Mouse (Mus musculus): ENCODE results near the gene Kif7.

Gene Kif7

GRCm38 (mm10) chr7:79715187-79715981 lies at the start of gene Kif7:
TSS of gene Kif7 (minus strand) at chr7:79715720.
- DNase-seq (ENCODE audit: low read depth, low spot score), result peak; percentile 88

- DNase-seq (ENCODE audit: low read depth, low spot score), result no peak
These were observed 46.6 kb upstream of the Kif7 start for GRCm38 (mm10) chr7:79762106-79762505.

- DNase-seq (ENCODE audit: low read depth, low spot score), result no peak
These were observed 45.8 kb upstream of the Kif7 start for GRCm38 (mm10) chr7:79761124-79761876.

- DNase-seq (ENCODE audit: low read depth, low spot score), result no peak
These were observed 44.2 kb upstream of the Kif7 start for GRCm38 (mm10) chr7:79759766-79760165.

- no peak for DNase-seq (ENCODE audit: low read depth, low spot score)
These were observed 42.7 kb upstream of the Kif7 start for GRCm38 (mm10) chr7:79758176-79758575.

GRCm38 (mm10) chr7:79756334-79756733 lies 40.8 kb upstream of the Kif7 start:
- DNase-seq (ENCODE audit: low read depth, low spot score), result no peak

- DNase-seq (ENCODE audit: low read depth, low spot score), result no peak
These were observed 34.0 kb upstream of the Kif7 start for GRCm38 (mm10) chr7:79749511-79749910.

GRCm38 (mm10) chr7:79747659-79748058 lies 32.1 kb upstream of the Kif7 start:
- no peak for DNase-seq (ENCODE audit: low read depth, low spot score)

GRCm38 (mm10) chr7:79744585-79744984 lies 29.1 kb upstream of the Kif7 start:
- DNase-seq (ENCODE audit: low read depth, low spot score), result no peak

GRCm38 (mm10) chr7:79744051-79744450 lies 28.5 kb upstream of the Kif7 start:
- no peak for DNase-seq (ENCODE audit: low read depth, low spot score)

- peak; percentile 79 for DNase-seq (ENCODE audit: low read depth, low spot score)
These were observed 27.4 kb upstream of the Kif7 start, which contains the start of the genes Pex11a and Wdr93 for GRCm38 (mm10) chr7:79742659-79743536. TSS of gene Pex11a (minus strand) at chr7:79743131. TSS of gene Wdr93 (plus strand) at chr7:79743163.

- no peak for DNase-seq (ENCODE audit: low read depth, low spot score)
These were observed 26.7 kb upstream of the Kif7 start for GRCm38 (mm10) chr7:79742277-79742658.

GRCm38 (mm10) chr7:79740279-79740678 lies 24.8 kb upstream of the Kif7 start:
- no peak for DNase-seq (ENCODE audit: low read depth, low spot score)

GRCm38 (mm10) chr7:79738913-79739312 lies 23.4 kb upstream of the Kif7 start:
- no peak for DNase-seq (ENCODE audit: low read depth, low spot score)

- no peak for DNase-seq (ENCODE audit: low read depth, low spot score)
These were observed 21.0 kb upstream of the Kif7 start for GRCm38 (mm10) chr7:79736511-79736910.

- DNase-seq (ENCODE audit: low read depth, low spot score), result no peak
These were observed 19.0 kb upstream of the Kif7 start for GRCm38 (mm10) chr7:79734563-79734962.

GRCm38 (mm10) chr7:79732622-79733021 lies 17.1 kb upstream of the Kif7 start, which contains the start of gene Plin1:
TSS of gene Plin1 (minus strand) at chr7:79732903.
- no peak for DNase-seq (ENCODE audit: low read depth, low spot score)

- no peak for DNase-seq (ENCODE audit: low read depth, low spot score)
These were observed 15.9 kb upstream of the Kif7 start for GRCm38 (mm10) chr7:79731438-79731837.

GRCm38 (mm10) chr7:79729743-79730370 lies 14.3 kb upstream of the Kif7 start:
- DNase-seq (ENCODE audit: low read depth, low spot score), result no peak

- DNase-seq (ENCODE audit: low read depth, low spot score), result peak; percentile 79
These were observed 13.6 kb upstream of the Kif7 start for GRCm38 (mm10) chr7:79729169-79729568.

GRCm38 (mm10) chr7:79728219-79728618 lies 12.7 kb upstream of the Kif7 start:
- peak; percentile 65 for DNase-seq (ENCODE audit: low read depth, low spot score)
